Mouse (Mus musculus) C2C12 (cell line): ENCODE measurements around the gene Dynlt1f.
"Not testable (repeated sequence)": the region's sequence is repeated elsewhere in the genome, so short reads cannot be mapped to it uniquely, and the experiment has no call there.

Experiments
- CTCF ChIP-seq: IDR thresholded peaks from one replicate; pipeline ENCODE4 v1.5.1; 2011; ENCODE audit not compliant: control insufficient read depth, insufficient read depth, insufficient read length
- MYOD1 ChIP-seq: IDR thresholded peaks from one replicate; pipeline ENCODE4 v1.6.1; 2011; ENCODE audit warnings: low read depth; ENCODE audit not compliant: control insufficient read depth, insufficient read length
- MYOG ChIP-seq: IDR thresholded peaks from one replicate; pipeline ENCODE4 v1.6.1; 2011; ENCODE audit not compliant: control insufficient read depth, insufficient read length; ENCODE audit errors: extremely low read depth
- USF1 ChIP-seq: IDR thresholded peaks from one replicate; pipeline ENCODE4 v1.6.1; 2011; ENCODE audit warnings: low read depth, mild to moderate bottlenecking, control low read depth, moderate library complexity

DNA sequence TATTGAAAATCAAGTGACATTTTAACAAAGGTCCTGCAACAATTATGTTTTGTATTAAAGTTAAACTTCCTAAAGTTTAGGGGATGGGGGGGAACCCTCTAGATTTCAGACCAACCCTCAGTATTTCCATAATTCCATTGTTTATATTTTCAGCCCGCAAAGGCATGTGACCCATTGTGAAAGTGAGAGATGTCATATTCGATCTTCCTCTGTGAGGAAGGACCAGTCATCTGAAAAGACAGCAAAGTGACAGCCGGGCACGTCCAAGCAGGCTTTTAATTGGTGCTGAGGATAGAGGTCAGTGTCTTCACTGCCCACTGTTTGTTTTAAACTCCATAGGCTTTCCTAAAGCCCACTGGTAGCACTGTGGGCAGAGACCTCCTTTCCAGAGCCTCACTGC, 26.0 kb upstream of the Dynlt1f start:
- not testable (repeated sequence) for TF ChIP-seq CTCF, MYOD1, USF1, MYOG
